Mouse (Mus musculus): ENCODE measurements around the gene 1700013G24Rik. TPM values are rescaled to one million over a fixed set of nuclear protein-coding genes. Genes with fewer than 3 reads are reported as not detected.

The 1700013G24Rik gene
- polyA plus RNA-seq, 1 experiment from 2014 or later = 0.23 TPM

DNA sequence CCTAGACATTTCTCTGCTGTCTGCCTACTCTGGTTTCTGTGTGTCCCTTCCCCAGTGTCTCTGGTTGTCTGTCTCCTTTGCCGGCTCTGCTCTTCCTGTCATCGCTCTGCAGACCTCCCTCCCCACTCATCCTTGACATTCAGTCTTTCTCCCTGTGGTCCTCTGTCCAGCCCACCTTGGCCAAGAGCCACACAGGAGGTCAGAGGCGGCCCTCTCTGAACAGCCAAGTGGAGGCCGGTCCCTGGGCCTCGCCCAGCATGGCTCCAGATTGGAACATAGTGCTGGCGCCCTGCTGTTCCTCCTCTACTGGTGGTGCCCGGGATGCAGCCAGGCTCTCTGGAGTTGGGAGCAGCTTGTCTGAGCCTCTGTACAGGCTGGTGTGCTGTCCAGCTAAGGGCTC, 49.7 kb downstream of the 1700013G24Rik start:
- no peak for ATAC-seq (ENCODE audit: insufficient number of reproducible peaks, low FRiP score, low TSS enrichment, low read depth)
- Histone ChIP-seq H3K9ac (no peak overlapping the region), H3K4me1 (peaks cover 54% of the 10 kb centered on the region), H3K27ac (peak overlapping the region; percentile 77), H3K4me3 (no peak overlapping the region), H3K36me3 (peaks cover 61% of the 10 kb centered on the region), H3K9me3 (no peaks in the 10 kb centered on the region), H3K4me2 (no peak overlapping the region), H3K27me3 (no peaks in the 10 kb centered on the region)
- whole genome bisulfite sequencing = 82% methylated on average over 7 of the region's 7 CpGs

- Histone ChIP-seq H3K27ac (peak overlapping the region; percentile 77), H3K36me3 (peaks cover 68% of the 10 kb centered on the region)
- peak; percentile 52 for ATAC-seq (ENCODE audit: insufficient number of reproducible peaks, low FRiP score, low TSS enrichment, low read depth)
These were observed 50.5 kb downstream of the 1700013G24Rik start for GRCm38 (mm10) chr4:137503509-137503971.

More at GRCm38 (mm10) chr4:137503509-137503971, 50.5 kb downstream of the 1700013G24Rik start:
- 68% methylated on average over 6 of the region's 6 CpGs for WGBS
- Histone ChIP-seq H3K4me2 (no peak overlapping the region), H3K9me3 (no peaks in the 10 kb centered on the region), H3K9ac (no peak overlapping the region), H3K4me3 (no peak overlapping the region), H3K4me1 (peaks cover 47% of the 10 kb centered on the region), H3K27me3 (no peaks in the 10 kb centered on the region)

Other genes starting within 250 kb of the 1700013G24Rik start
- gene Wnt4, start 175.8 kb upstream of the 1700013G24Rik start, polyA plus RNA-seq (2015; fragmentation: Nextera tagmentation; extraction: Ambion mirVana) = 10.0 and 13.2 TPM in 2 replicates
- gene Cdc42, start 95.6 kb upstream of the 1700013G24Rik start, polyA plus RNA-seq (2015; fragmentation: Nextera tagmentation; extraction: Ambion mirVana) = 721 and 737 TPM in 2 replicates
- not detected in 2 replicates for gene Cela3a, start 43.5 kb upstream of the 1700013G24Rik start, polyA plus RNA-seq (2015; fragmentation: Nextera tagmentation; extraction: Ambion mirVana)
- gene Cela3b, start 22.7 kb upstream of the 1700013G24Rik start, polyA plus RNA-seq (2015; fragmentation: Nextera tagmentation; extraction: Ambion mirVana) = 0.70 TPM in 1 of 2 replicates, not detected in the other
- gene Hspg2, start 15.5 kb downstream of the 1700013G24Rik start, polyA plus RNA-seq (2015; fragmentation: Nextera tagmentation; extraction: Ambion mirVana) = 40.6 and 44.5 TPM in 2 replicates
- 0.41 TPM in 1 of 2 replicates, not detected in the other for gene Ldlrad2, start 121.3 kb downstream of the 1700013G24Rik start, polyA plus RNA-seq (2015; fragmentation: Nextera tagmentation; extraction: Ambion mirVana)
- gene Usp48, start 140.5 kb downstream of the 1700013G24Rik start, polyA plus RNA-seq (2015; fragmentation: Nextera tagmentation; extraction: Ambion mirVana) = 58.3 and 67.2 TPM in 2 replicates
- gene Rap1gap, start 211.4 kb downstream of the 1700013G24Rik start, polyA plus RNA-seq (2015; fragmentation: Nextera tagmentation; extraction: Ambion mirVana) = 7.7 TPM in 2 replicates

Data from limb, embryonic 15.5 days (tissue).